Mouse (Mus musculus) limb, embryonic 15.5 days (tissue): ENCODE measurements around the gene Parvg. TPM values are rescaled to one million over a fixed set of nuclear protein-coding genes. Genes with fewer than 3 reads are reported as not detected.

Experiments used
- ATAC-seq: fragments of 200-750 bp; cut with Nextera tagmentation; 2 replicates; pipeline ENCODE4 v1.8.0; 2017; ENCODE audit warnings: low read depth, moderate TSS enrichment; ENCODE audit not compliant: insufficient number of reproducible peaks, low FRiP score, low TSS enrichment
- H3K27ac ChIP-seq: fragments of 300-500 bp; sonication (generic); 2 replicates; pipeline ENCODE4 v1.5.1; 2015; ENCODE audit warnings: moderate library complexity, mild to moderate bottlenecking, inconsistent platforms
- H3K27me3 ChIP-seq: fragments of 300-500 bp; sonication (generic); 2 replicates; pipeline ENCODE4 v1.6.1; 2015; ENCODE audit warnings: inconsistent platforms
- H3K36me3 ChIP-seq: fragments of 300-500 bp; sonication (generic); 2 replicates; pipeline ENCODE4 v1.6.1; 2015; ENCODE audit warnings: inconsistent platforms
- H3K4me1 ChIP-seq: fragments of 300-500 bp; sonication (generic); 2 replicates; pipeline ENCODE4 v1.6.1; 2015; ENCODE audit warnings: inconsistent platforms
- H3K4me2 ChIP-seq: fragments of 300-500 bp; sonication (generic); 2 replicates; pipeline ENCODE4 v1.6.1; 2015; ENCODE audit warnings: mild to moderate bottlenecking, inconsistent platforms
- H3K4me3 ChIP-seq: fragments of 300-500 bp; sonication (generic); 2 replicates; pipeline ENCODE4 v1.5.1; 2015; ENCODE audit warnings: mild to moderate bottlenecking, inconsistent platforms
- H3K9ac ChIP-seq: fragments of 300-500 bp; sonication (generic); 2 replicates; pipeline ENCODE4 v1.6.1; 2015; ENCODE audit warnings: inconsistent platforms
- H3K9me3 ChIP-seq: fragments of 300-500 bp; sonication (generic); 2 replicates; pipeline ENCODE4 v1.6.1; 2016; ENCODE audit warnings: inconsistent platforms
- WGBS: fragments of 180-500 bp; shearing (Covaris S2); methylation state at CpG from one replicate; pipeline ENCODE4 v1.1.7; 2015; 5-methylcytosine and 5-hydroxymethylcytosine counted together
- polyA plus RNA-seq: library from polyadenylated mRNA; unstranded; fragments of >200 nt; fragmentation: Nextera tagmentation; extraction: Ambion mirVana; gene quantifications from 2 replicates; pipeline ENCODE4 v1.2.1, GENCODE M21; 2015

Parvg gene
- polyA plus RNA-seq, 1 experiment from 2014 or later, result 3.7 TPM

- WGBS, result 52% methylated on average over 17 of the region's 17 CpGs
- H3K27me3 ChIP-seq, result no peaks in the 10 kb centered on the region
- H3K9ac ChIP-seq, result no peak overlapping the region
- H3K4me1 ChIP-seq, result peaks cover 18% of the 10 kb centered on the region
- no peak overlapping the region for H3K4me2 ChIP-seq
- no peak overlapping the region for H3K4me3 ChIP-seq
- ATAC-seq, result peak; percentile 46; the same call in 1 of the 2 replicates
- H3K27ac ChIP-seq, result 0 out of 2 replicates have a peak overlapping the region, but pooled peaks have one; percentile 8
- no peaks in the 10 kb centered on the region for H3K9me3 ChIP-seq
- H3K36me3 ChIP-seq, result no peaks in the 10 kb centered on the region
These were observed 42.0 kb downstream of the Parvg start for GRCm38 (mm10) chr15:84365675-84366381.

GRCm38 (mm10) chr15:84366574-84366989 lies 42.8 kb downstream of the Parvg start:
- Histone ChIP-seq H3K27ac (no peak overlapping the region; the same call in 1 of the 2 replicates), H3K4me3 (no peak overlapping the region), H3K4me1 (peaks cover 13% of the 10 kb centered on the region), H3K4me2 (no peak overlapping the region), H3K27me3 (no peaks in the 10 kb centered on the region), H3K9me3 (no peaks in the 10 kb centered on the region), H3K36me3 (no peaks in the 10 kb centered on the region), H3K9ac (no peak overlapping the region)
- WGBS, result 86% methylated on average over 10 of the region's 10 CpGs
- ATAC-seq, result no peak

GRCm38 (mm10) chr15:84367402-84367801 lies 43.6 kb downstream of the Parvg start:
- no peak overlapping the region for H3K4me2 ChIP-seq
- H3K9ac ChIP-seq, result no peak overlapping the region
- peaks cover 13% of the 10 kb centered on the region for H3K4me1 ChIP-seq
- ATAC-seq, result no peak
- no peaks in the 10 kb centered on the region for H3K9me3 ChIP-seq
- no peak overlapping the region for H3K27ac ChIP-seq
- 74% methylated on average over 8 of the region's 8 CpGs for WGBS
- H3K36me3 ChIP-seq, result no peaks in the 10 kb centered on the region
- H3K4me3 ChIP-seq, result no peak overlapping the region
- H3K27me3 ChIP-seq, result no peaks in the 10 kb centered on the region

DNA sequence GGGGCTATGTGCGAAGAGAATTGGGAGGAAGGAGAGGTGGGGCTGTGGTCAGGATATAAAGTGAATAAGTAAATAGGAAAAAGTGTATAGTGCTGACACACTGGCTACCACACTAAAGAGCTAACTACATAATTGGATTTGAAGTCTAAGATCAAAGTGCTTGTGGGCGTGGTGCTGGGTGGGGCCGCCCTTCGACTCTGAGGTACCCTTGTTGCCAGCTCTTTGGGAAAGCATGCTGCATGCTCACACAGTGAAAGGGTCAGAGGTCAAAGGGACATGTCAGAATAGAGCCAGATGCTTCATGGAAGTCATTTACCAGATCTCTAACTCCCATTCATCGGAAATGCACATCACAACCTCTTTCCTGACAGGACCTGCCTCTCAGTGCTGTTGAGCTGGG lies 49.0 kb downstream of the Parvg start:
- no peak overlapping the region for H3K9ac ChIP-seq
- no peaks in the 10 kb centered on the region for H3K36me3 ChIP-seq
- H3K4me1 ChIP-seq, result no peaks in the 10 kb centered on the region
- 55% methylated on average over 5 of the region's 5 CpGs for WGBS
- ATAC-seq, result no peak
- H3K27me3 ChIP-seq, result no peaks in the 10 kb centered on the region
- H3K4me2 ChIP-seq, result no peak overlapping the region
- H3K4me3 ChIP-seq, result no peak overlapping the region
- H3K27ac ChIP-seq, result no peak overlapping the region
- H3K9me3 ChIP-seq, result 0 out of 2 replicates have a peak, but pooled peaks cover 6% of the 10 kb centered on the region

GRCm38 (mm10) chr15:84378734-84379133 lies 54.9 kb downstream of the Parvg start:
- no peak overlapping the region for H3K4me2 ChIP-seq
- H3K27me3 ChIP-seq, result no peaks in the 10 kb centered on the region

DNA sequence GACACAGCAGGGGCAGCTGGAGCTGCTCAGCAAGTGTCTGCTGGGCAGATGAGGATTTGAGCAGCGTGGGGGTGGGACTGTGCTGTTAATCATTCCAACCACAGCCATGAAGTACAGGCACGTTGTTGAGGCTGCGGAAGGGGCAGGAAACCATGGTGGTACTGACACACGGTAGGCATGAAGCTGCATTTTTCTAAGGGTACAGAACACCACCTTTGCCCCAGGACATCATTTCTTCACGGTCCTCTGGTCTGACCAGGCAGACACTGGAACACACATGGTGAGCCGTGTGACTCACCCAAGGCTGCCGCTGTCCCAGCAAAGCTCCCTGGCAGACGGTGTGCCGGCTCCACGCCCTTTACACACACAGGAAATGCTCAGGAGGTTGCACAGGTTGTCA lies 56.4 kb downstream of the Parvg start:
- H3K27me3 ChIP-seq, result no peaks in the 10 kb centered on the region
- no peak overlapping the region for H3K9ac ChIP-seq
- no peak overlapping the region for H3K4me2 ChIP-seq
- H3K27ac ChIP-seq, result no peak overlapping the region
- peaks cover 5% of the 10 kb centered on the region; the same call in 1 of the 2 replicates for H3K4me1 ChIP-seq
- no peak for ATAC-seq
- 0 out of 2 replicates have a peak, but pooled peaks cover 4% of the 10 kb centered on the region for H3K9me3 ChIP-seq
- WGBS, result 36% methylated on average over 10 of the region's 10 CpGs
- H3K36me3 ChIP-seq, result no peaks in the 10 kb centered on the region
- H3K4me3 ChIP-seq, result no peak overlapping the region

More at GRCm38 (mm10) chr15:84378734-84379133, 54.9 kb downstream of the Parvg start:
- Histone ChIP-seq H3K36me3 (no peaks in the 10 kb centered on the region), H3K27ac (no peak overlapping the region), H3K4me3 (no peak overlapping the region), H3K9me3 (0 out of 2 replicates have a peak, but pooled peaks cover 6% of the 10 kb centered on the region), H3K4me1 (peaks cover 5% of the 10 kb centered on the region; the same call in 1 of the 2 replicates), H3K9ac (no peak overlapping the region)
- no peak for ATAC-seq
- 83% methylated on average over 9 of the region's 9 CpGs for WGBS

DNA sequence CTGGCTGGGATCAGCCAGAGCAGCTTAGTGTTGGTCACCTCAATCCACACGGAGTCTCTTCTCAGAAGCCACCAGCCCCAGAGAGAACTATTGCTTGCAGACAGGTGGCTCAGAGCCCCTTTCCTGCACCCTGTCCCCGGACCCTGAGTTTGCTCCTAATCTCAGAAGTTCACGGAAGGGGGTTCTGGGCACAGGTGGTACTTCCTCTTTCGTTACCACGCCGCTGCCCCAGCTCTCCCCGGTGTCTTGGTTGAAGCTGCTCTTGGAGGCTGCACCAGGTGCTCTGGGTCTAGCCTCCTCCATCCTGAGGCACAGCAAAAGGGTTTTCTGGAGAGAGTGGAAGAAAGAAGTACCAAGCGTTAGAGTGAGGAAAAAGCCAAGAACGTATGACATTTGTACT lies 60.2 kb downstream of the Parvg start:
- H3K9me3 ChIP-seq, result peaks cover 9% of the 10 kb centered on the region; the same call in 1 of the 2 replicates
- H3K9ac ChIP-seq, result no peak overlapping the region
- no peak overlapping the region for H3K27ac ChIP-seq
- no peaks in the 10 kb centered on the region for H3K36me3 ChIP-seq
- H3K4me2 ChIP-seq, result no peak overlapping the region
- 82% methylated on average over 9 of the region's 9 CpGs for WGBS
- H3K27me3 ChIP-seq, result no peaks in the 10 kb centered on the region
- no peak for ATAC-seq
- peaks cover 5% of the 10 kb centered on the region; the same call in 1 of the 2 replicates for H3K4me1 ChIP-seq
- no peak overlapping the region for H3K4me3 ChIP-seq

DNA sequence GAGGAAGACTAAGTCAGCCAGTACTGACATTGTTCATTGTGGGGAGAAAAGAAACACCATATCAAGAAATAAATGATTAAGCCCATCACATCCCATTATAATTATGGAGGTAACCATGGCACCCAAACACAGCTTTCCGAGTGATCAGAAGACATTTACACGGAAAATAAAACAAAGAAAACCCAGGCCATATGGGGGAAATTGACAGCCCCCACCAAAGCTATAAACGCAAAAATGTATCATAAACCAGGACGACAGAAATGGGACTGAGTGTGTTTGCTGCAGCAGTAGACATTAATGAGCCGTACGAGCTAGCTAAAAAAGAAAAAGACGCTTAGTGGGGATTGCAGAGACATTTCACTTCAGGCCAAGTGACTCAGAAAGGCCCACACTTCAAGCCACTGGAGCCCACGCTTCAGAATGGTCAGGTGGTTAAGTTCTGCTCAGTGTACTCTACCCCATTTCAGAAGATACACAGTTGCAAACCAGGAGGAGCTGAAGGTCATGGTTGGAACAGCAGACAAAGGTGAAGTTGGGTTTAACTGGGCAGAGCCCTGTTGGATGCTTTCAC lies 62.3 kb downstream of the Parvg start:
- no peak overlapping the region for H3K9ac ChIP-seq
- H3K27ac ChIP-seq, result no peak overlapping the region
- H3K36me3 ChIP-seq, result no peaks in the 10 kb centered on the region
- ATAC-seq, result no peak
- no peak overlapping the region for H3K4me2 ChIP-seq
- H3K4me1 ChIP-seq, result no peaks in the 10 kb centered on the region
- H3K4me3 ChIP-seq, result no peak overlapping the region
- 49% methylated on average over 8 of the region's 8 CpGs for WGBS
- H3K9me3 ChIP-seq, result peaks cover 9% of the 10 kb centered on the region; the same call in 1 of the 2 replicates
- no peaks in the 10 kb centered on the region for H3K27me3 ChIP-seq

DNA sequence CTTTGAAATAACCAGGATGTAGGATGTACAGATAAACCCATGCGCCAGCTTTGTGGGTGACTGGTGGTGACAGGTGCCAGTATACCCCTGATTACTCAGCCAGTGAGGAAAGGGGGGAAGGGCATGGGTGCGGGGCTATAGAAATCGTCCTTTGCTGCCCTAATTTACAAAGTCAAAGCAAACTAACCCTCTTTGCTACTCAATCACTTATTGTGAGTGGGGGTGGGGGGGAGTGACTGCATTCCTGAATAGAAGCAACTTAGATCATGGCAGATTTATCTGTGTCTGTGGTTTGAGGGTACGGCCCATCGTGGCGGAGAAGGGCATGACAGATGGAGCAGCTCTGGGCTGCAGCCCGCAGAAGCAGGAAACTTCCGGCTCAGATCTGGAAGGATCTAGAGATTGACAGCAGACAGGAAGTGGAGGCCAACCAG lies 64.9 kb downstream of the Parvg start:
- H3K4me3 ChIP-seq, result no peak overlapping the region
- H3K27ac ChIP-seq, result no peak overlapping the region
- H3K36me3 ChIP-seq, result no peaks in the 10 kb centered on the region
- 85% methylated on average over 8 of the region's 8 CpGs for WGBS
- H3K9me3 ChIP-seq, result peaks cover 9% of the 10 kb centered on the region; the same call in 1 of the 2 replicates
- no peak for ATAC-seq
- no peak overlapping the region for H3K4me2 ChIP-seq
- no peaks in the 10 kb centered on the region for H3K27me3 ChIP-seq
- H3K9ac ChIP-seq, result no peak overlapping the region
- no peaks in the 10 kb centered on the region for H3K4me1 ChIP-seq

DNA sequence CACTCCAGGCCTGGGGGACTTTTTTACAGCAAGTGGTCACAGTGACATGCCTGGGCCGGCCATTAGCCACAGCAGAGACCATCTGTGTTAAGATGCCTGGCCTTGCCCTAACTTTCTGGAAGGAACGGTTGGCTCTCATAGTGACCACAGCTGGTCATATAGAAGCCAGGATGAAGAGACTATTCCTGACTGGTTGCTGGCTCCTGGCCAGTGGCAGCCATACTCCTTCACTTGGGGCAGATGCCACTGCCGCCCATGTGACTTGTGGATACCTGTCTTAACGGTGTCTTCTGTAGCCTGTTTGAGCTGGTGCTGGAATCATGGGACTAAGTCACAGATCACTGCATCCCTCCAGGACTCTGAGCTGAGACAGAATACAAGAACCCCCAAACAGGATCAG lies 68.3 kb downstream of the Parvg start:
- Histone ChIP-seq H3K27me3 (no peaks in the 10 kb centered on the region), H3K36me3 (no peaks in the 10 kb centered on the region), H3K27ac (no peak overlapping the region), H3K4me2 (no peak overlapping the region), H3K9me3 (peaks cover 8% of the 10 kb centered on the region; the same call in 1 of the 2 replicates), H3K4me1 (no peaks in the 10 kb centered on the region), H3K4me3 (no peak overlapping the region), H3K9ac (no peak overlapping the region)
- WGBS, result 78% methylated on average over 4 of the region's 4 CpGs
- no peak for ATAC-seq
